Mouse (Mus musculus): ENCODE measurements around the gene Zfp346.

DNA sequence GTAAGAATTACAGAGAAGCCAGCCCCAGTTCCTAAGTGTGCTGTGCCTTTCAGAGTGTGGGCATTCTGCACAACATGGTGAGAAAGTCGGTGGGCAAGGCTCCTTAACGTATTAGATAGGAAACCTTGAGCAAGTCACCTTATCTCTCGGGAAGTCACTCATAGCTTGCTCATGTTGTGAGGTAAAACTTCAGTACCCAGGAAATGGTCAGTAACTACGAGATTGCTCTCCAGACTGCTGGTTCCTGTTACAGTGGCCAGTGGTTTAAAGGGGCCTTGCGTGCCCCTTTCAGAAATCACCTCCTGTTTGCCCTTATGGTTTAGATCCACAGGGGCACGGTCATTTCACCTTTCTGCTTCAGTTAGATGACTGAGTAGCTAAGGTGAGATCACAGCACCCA is 9.3 kb downstream of the Zfp346 start:
- no peak for TF ChIP-seq POLR2A (IDR thresholded peaks at IDR 0.05; ENCODE audit: insufficient read length, low read depth)
- no peak for TF ChIP-seq MAX (IDR thresholded peaks at IDR 0.05; ENCODE audit: low read depth)
- TF ChIP-seq MYOD1 (IDR thresholded peaks at IDR 0.05; ENCODE audit: control insufficient read depth in 1 of 3, insufficient read length in 2 of 3, low read depth in 2 of 3): no peak
- no peak for TF ChIP-seq E2F4 (IDR thresholded peaks at IDR 0.05; ENCODE audit: insufficient read depth)
- TF ChIP-seq CEBPB (IDR thresholded peaks at IDR 0.05; ENCODE audit: insufficient read depth, poor library complexity, severe bottlenecking): no peak
- no peak for TF ChIP-seq SRF (IDR thresholded peaks at IDR 0.05; ENCODE audit: control insufficient read depth, insufficient read length, low read depth)
